Mouse (Mus musculus) midbrain, embryonic 14.5 days (tissue): ENCODE results near the gene Mfn2. TPM values are rescaled to one million over a fixed set of nuclear protein-coding genes. Genes with fewer than 3 reads are reported as not detected.
"Not testable (repeated sequence)": the region's sequence is repeated elsewhere in the genome, so short reads cannot be mapped to it uniquely, and the experiment has no call there.

ENCODE experiments used
- ATAC-seq: fragments of 200-750 bp; cut with Nextera tagmentation; 2 replicates; pipeline ENCODE4 v1.8.0; 2017; ENCODE audit warnings: moderate number of reproducible peaks, moderate library complexity; ENCODE audit not compliant: low FRiP score, low TSS enrichment
- DNase-seq: peaks from one replicate; pipeline ENCODE4 v3.0.0-alpha.2; 2015
- H3K27ac ChIP-seq: fragments of 300-500 bp; sonication (generic); replicated peaks from 2 replicates; pipeline ENCODE4 v1.5.1; 2014; ENCODE audit warnings: mild to moderate bottlenecking, low read depth, low read length, moderate library complexity
- H3K27me3 ChIP-seq: fragments of 300-500 bp; sonication (generic); 2 replicates; pipeline ENCODE4 v1.6.1; 2014; ENCODE audit warnings: low read length, control low read depth, mixed read lengths; ENCODE audit not compliant: control insufficient read depth, insufficient read depth
- H3K36me3 ChIP-seq: fragments of 300-500 bp; sonication (generic); 2 replicates; pipeline ENCODE4 v1.6.1; 2014; ENCODE audit warnings: low read length, control low read depth; ENCODE audit not compliant: control insufficient read depth, insufficient read depth
- H3K4me1 ChIP-seq: fragments of 300-500 bp; sonication (generic); 2 replicates; pipeline ENCODE4 v1.6.1; 2014; ENCODE audit warnings: mild to moderate bottlenecking, antibody characterized with exemption, low read length, control low read depth; ENCODE audit not compliant: control insufficient read depth, insufficient read depth
- H3K4me2 ChIP-seq: fragments of 300-500 bp; sonication (generic); 2 replicates; pipeline ENCODE4 v1.6.1; 2014; ENCODE audit warnings: mild to moderate bottlenecking, low read length, moderate library complexity
- H3K4me3 ChIP-seq: fragments of 300-500 bp; sonication (generic); replicated peaks from 2 replicates; pipeline ENCODE4 v1.5.1; 2014; ENCODE audit warnings: low read depth, low read length
- H3K9ac ChIP-seq: fragments of 300-500 bp; sonication (generic); replicated peaks from 2 replicates; pipeline ENCODE4 v1.6.1; 2014; ENCODE audit warnings: mild to moderate bottlenecking, low read length, moderate library complexity
- H3K9me3 ChIP-seq: fragments of 300-500 bp; sonication (generic); 2 replicates; pipeline ENCODE4 v1.6.1; 2016; ENCODE audit warnings: low read length, control low read depth, mixed read lengths; ENCODE audit not compliant: control insufficient read depth
- WGBS: fragments of 180-500 bp; shearing (Covaris S2); extraction: QIAGEN DNeasy Blood & Tissue Kit; methylation state at CpG from one replicate; pipeline ENCODE4 v1.1.7; 2014; 5-methylcytosine and 5-hydroxymethylcytosine counted together
- polyA plus RNA-seq: library from polyadenylated mRNA; unstranded; fragments of >200 nt; fragmentation: Nextera tagmentation; extraction: Ambion mirVana; gene quantifications from 2 replicates; pipeline ENCODE4 v1.2.1, GENCODE M21; 2014

The Mfn2 gene
- polyA plus RNA-seq, 1 experiment from 2014 or later = 77.2 TPM

GRCm38 (mm10) chr4:147847614-147848583, 56.6 kb downstream of the Mfn2 start, which contains the start of gene Zfp933:
Zfp933 (minus strand) TSS chr4:147848366.
- WGBS = 5% methylated on average over 23 of the region's 23 CpGs
- Histone ChIP-seq H3K27me3 (no peaks in the 10 kb centered on the region), H3K4me3 (peak within 1 kb of the TSS; percentile 73), H3K27ac (no peak within 1 kb of the TSS), H3K9me3 (peaks cover 11% of the 10 kb centered on the region; the same call in 1 of the 2 replicates), H3K4me1 (peaks cover 11% of the 10 kb centered on the region; the same call in 1 of the 2 replicates), H3K36me3 (peaks cover 11% of the 10 kb centered on the region; the same call in 1 of the 2 replicates), H3K4me2 (peak within 1 kb of the TSS; percentile 57), H3K9ac (peak within 1 kb of the TSS; percentile 72)
- ATAC-seq (peak; percentile 90), DNase-seq (peak; percentile 96)

DNA sequence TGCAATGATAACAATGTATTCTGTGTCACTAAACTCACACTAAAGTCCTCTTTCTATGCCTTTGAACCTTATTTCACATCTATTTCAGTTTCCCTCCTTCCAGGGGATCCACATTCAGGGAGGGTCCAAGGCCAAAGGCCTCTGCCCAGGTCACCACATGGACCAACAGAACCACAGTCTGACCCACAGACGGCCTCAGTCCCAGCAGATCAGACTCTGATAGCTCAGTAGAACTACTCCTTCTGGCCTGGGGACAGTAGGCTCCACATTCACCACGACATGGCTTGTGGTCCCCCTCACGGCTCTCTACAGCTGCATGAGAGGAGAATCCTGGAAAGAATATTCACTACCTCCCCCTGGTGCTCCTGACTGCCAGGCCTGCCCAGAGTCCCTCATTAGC, 61.6 kb downstream of the Mfn2 start:
- ATAC-seq = no peak

GRCm38 (mm10) chr4:147839282-147839681, 65.2 kb downstream of the Mfn2 start:
- Histone ChIP-seq H3K36me3 (peaks cover 26% of the 10 kb centered on the region; the same call in 1 of the 2 replicates), H3K9me3 (peaks cover 31% of the 10 kb centered on the region)
- H3K4me3 ChIP-seq, H3K4me2 ChIP-seq, H3K27ac ChIP-seq, H3K4me1 ChIP-seq, DNase-seq, H3K9ac ChIP-seq, H3K27me3 ChIP-seq, ATAC-seq: not testable (repeated sequence)
- WGBS = over 99% methylated on average over 16 of the region's 26 CpGs

More for the DNA sequence above, 61.6 kb downstream of the Mfn2 start:
- Histone ChIP-seq H3K27me3 (no peaks in the 10 kb centered on the region), H3K9me3 (peaks cover 29% of the 10 kb centered on the region), H3K9ac (no peak overlapping the region), H3K4me3 (no peak overlapping the region), H3K4me2 (no peak overlapping the region), H3K27ac (no peak overlapping the region), H3K36me3 (peaks cover 26% of the 10 kb centered on the region; the same call in 1 of the 2 replicates), H3K4me1 (peaks cover 6% of the 10 kb centered on the region; the same call in 1 of the 2 replicates)
- WGBS = 96% methylated on average over 3 of the region's 3 CpGs
- no peak for DNase-seq

DNA sequence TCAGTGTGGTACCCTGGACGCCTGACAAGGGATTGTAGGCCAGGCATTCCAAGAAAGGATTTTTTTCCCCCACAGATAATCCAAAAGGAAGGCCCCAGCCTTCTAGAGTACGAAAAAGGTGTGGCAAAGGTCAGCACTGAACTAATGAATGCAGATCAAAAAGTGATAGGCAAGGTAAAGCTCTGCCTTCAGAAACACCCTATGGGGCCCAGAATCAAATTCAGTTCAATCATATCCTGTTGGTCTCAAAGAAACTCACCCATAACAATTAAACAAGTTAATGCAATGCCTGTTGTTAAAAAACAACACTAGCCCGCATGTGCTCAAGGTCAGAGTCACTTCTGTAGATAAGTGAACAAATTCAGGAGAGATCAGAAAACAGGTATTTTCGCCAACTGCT, 80.1 kb downstream of the Mfn2 start:
- H3K4me2 ChIP-seq = no peak overlapping the region
- no peaks in the 10 kb centered on the region for H3K4me1 ChIP-seq
- H3K9me3 ChIP-seq = peaks cover 90% of the 10 kb centered on the region
- H3K27me3 ChIP-seq = no peaks in the 10 kb centered on the region
- 94% methylated on average over 4 of the region's 4 CpGs for WGBS
- H3K9ac ChIP-seq = no peak overlapping the region
- no peak overlapping the region for H3K27ac ChIP-seq
- DNase-seq (no peak), ATAC-seq (no peak)
- H3K36me3 ChIP-seq = peaks cover 63% of the 10 kb centered on the region
- H3K4me3 ChIP-seq = no peak overlapping the region

Other genes with a start within 250 kb of the Mfn2 start
- gene Zfp534, start 202.2 kb downstream of the Mfn2 start, polyA plus RNA-seq = not detected in 2 replicates
- 4.5 and 4.8 TPM in 2 replicates for gene Zfp984, start 94.9 kb downstream of the Mfn2 start, polyA plus RNA-seq
- gene Zfp933, start 56.3 kb downstream of the Mfn2 start, polyA plus RNA-seq = 8.7 and 10.9 TPM in 2 replicates
- gene Miip, start 35.9 kb downstream of the Mfn2 start, polyA plus RNA-seq = 25.4 and 37.2 TPM in 2 replicates
- 4.9 and 8.7 TPM in 2 replicates for gene Fv1, start 35.7 kb downstream of the Mfn2 start, polyA plus RNA-seq
- gene Plod1, start 32.1 kb upstream of the Mfn2 start, polyA plus RNA-seq = 13.5 and 20.7 TPM in 2 replicates
- gene 2510039O18Rik, start 36.2 kb upstream of the Mfn2 start, polyA plus RNA-seq = 15.5 and 15.8 TPM in 2 replicates
- gene Nppb, start 81.1 kb upstream of the Mfn2 start, polyA plus RNA-seq = not detected in 2 replicates
- gene Nppa, start 96.0 kb upstream of the Mfn2 start, polyA plus RNA-seq = 2.9 and 4.1 TPM in 2 replicates
- 26.4 and 26.9 TPM in 2 replicates for gene Clcn6, start 134.1 kb upstream of the Mfn2 start, polyA plus RNA-seq
- gene Mthfr, start 134.4 kb upstream of the Mfn2 start, polyA plus RNA-seq = 16.9 and 25.4 TPM in 2 replicates
- gene Agtrap, start 183.3 kb upstream of the Mfn2 start, polyA plus RNA-seq = 3.7 and 6.3 TPM in 2 replicates
- 122 and 133 TPM in 2 replicates for gene Mad2l2, start 225.7 kb upstream of the Mfn2 start, polyA plus RNA-seq
- 21.8 and 24.7 TPM in 2 replicates for gene Draxin, start 226.0 kb upstream of the Mfn2 start, polyA plus RNA-seq
- 18.7 and 22.8 TPM in 2 replicates for gene Fbxo6, start 247.4 kb upstream of the Mfn2 start, polyA plus RNA-seq